Mouse (Mus musculus): Measurements from ENCODE around the gene Syne2. TPM values are rescaled to one million over a fixed set of nuclear protein-coding genes. Genes with fewer than 3 reads are reported as not detected.

Gene Syne2
- total RNA-seq, 2 experiments from 2014 or later: 19.0 to 21.1 TPM

GRCm38 (mm10) chr12:76018640-76019039, 200.7 kb downstream of the Syne2 start:
- no peak for DNase-seq (ENCODE audit: low spot score in 2 of 2)

GRCm38 (mm10) chr12:76042301-76042700, 224.4 kb downstream of the Syne2 start:
- no peak for DNase-seq (ENCODE audit: low spot score in 2 of 2)

GRCm38 (mm10) chr12:76046561-76046960, 228.6 kb downstream of the Syne2 start:
- DNase-seq (ENCODE audit: low spot score in 2 of 2): no peak

DNA sequence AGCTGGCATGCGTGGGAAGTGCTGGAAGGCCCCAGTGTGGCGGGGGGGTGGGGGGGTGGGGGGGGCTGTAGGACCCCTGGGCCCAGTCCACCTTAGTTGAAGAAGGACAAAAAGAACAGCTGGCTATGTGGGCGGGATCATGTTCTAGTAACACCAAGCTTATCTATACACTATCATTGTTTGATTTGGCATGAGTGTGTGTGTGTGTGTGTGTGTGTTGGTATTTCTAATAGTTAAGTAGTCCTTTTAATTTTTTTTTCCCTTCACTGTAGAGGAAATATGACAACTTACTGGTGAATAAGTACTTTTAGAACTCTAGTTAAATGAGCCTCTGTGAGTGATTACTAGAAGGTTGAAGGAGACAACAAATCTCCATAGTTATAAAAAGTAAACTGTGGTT, 230.0 kb downstream of the Syne2 start:
- DNase-seq (ENCODE audit: low spot score in 2 of 2): no peak

GRCm38 (mm10) chr12:76048672-76049071, 230.7 kb downstream of the Syne2 start:
- no peak for DNase-seq (ENCODE audit: low spot score in 2 of 2)

GRCm38 (mm10) chr12:76049343-76049742, 231.4 kb downstream of the Syne2 start:
- DNase-seq (ENCODE audit: low spot score in 2 of 2): no peak

DNA sequence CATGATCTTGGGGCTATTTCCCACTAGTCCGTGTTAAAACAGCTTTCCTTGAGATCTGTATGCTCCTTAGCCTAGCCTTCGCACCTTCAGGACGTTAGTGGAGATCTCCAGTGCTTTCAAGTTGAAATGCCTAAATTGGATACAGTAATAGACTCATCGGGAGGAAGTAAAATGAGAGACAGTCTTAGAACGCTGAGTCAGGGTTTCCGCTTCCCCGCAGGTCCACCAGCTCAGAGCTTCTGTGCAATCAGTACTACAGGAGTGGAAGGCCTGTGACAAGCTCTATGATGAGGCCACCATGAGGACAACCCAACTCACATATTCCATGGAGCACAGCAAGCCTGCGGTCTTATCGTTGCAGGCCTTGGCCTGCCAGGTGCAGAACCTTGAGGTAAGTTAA, 233.9 kb downstream of the Syne2 start:
- DNase-seq (ENCODE audit: low spot score in 2 of 2): no peak

- DNase-seq (ENCODE audit: low spot score in 2 of 2): no peak
Measured at GRCm38 (mm10) chr12:76054653-76055052, 236.7 kb downstream of the Syne2 start.

- no peak for DNase-seq (ENCODE audit: low spot score in 2 of 2)
Measured at GRCm38 (mm10) chr12:76063001-76063400, 245.1 kb downstream of the Syne2 start.

DNA sequence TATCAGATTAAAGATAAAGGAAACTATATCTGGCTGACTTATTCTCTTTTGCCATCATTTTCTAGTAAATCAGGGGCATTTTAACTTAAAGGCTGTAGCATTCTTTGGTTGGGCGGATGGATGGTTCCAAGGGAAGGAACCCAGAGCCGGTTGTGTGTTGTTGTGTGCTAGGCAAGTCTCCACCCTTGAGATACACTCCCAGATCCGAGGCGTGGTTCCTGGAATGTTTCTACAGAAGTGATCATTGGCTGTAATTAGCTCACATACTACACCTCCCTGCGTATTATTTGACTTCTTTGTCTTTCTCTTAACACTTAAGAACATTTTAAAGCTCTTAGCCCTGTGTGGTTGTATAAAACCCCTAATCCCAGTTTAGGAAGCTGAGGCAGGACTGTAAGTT, 252.5 kb downstream of the Syne2 start:
- DNase-seq (ENCODE audit: low spot score in 2 of 2): no peak

DNA sequence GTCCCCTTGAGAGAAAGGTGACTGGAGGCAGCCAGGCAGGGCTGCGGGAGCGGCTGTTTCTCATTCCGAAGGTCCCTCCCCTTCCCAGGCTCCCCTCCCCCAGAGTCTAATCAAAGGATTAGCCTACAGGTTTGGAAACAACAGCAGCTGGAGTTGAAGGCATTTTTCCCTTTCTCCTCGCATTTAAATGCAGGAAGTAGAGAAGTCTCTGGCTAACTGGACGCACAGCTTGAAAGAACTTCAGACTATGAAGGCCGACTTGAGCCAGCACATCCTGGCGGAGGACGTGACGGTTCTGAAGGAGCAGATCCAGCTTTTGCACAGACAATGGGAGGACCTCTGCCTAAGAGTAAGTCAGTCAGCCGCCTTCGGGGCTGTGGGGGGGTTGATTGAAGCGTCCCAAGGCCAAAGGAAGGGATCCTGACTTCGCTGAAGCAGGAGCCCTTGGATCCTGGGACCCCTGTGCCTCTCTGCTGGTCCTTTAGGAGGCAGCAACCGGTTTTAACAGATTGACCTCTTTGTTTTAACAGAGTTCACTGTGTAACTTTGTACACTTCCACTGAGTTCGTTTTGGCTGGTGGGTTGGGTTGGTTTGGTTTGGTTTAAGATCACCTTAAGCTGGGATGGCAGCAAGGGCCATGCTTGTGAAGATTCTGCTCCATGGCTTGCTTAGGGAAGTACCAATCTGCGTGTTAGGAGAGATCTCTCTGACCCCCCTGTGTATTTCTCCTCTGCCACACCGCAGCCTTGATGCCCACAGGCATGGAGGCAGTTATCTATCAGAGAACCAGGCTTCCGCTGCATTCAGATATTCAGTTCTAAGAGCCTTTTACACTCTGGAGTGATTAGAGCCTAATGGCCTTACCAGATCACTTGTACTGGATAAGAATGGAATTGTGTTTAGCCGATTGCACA, 254.3 kb downstream of the Syne2 start:
- DNase-seq (ENCODE audit: low spot score in 2 of 2): no peak

DNA sequence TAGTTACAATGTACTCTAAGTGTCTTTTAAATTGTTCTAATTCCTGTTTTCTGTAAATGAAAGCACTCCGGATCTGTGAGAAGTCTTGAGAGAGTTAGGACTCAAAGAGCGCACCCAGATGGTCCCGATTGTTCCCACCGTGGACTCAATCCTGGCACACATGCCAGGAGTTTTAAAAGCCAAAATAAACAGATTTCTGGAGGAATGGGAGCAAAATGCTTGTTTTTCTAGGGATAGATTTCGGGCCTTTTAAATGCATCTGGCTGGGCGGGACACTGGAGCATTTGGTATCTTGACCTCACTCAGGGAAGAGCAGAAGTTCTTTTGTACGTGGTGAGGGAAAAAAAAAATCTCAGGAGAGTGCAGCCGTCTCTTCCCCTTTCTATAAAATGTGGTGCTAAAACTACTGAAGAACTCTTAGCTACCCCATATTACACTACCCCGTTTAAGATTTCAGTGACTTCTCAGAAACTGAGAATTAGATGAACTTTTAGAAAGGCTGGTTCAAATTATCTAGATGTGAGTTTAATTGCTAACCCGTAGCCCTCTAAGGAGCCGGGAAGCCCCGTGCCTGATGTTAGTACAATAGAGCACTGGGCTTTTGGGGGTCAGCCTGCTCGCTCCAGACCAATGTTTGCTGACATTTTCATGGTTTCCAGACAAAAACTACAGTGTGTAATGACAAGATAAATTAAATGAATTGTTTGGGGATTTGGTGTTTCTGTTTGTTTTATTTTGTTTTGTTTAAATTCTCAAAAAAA, 255.3 kb downstream of the Syne2 start:
- DNase-seq (ENCODE audit: low spot score in 2 of 2): no peak

DNA sequence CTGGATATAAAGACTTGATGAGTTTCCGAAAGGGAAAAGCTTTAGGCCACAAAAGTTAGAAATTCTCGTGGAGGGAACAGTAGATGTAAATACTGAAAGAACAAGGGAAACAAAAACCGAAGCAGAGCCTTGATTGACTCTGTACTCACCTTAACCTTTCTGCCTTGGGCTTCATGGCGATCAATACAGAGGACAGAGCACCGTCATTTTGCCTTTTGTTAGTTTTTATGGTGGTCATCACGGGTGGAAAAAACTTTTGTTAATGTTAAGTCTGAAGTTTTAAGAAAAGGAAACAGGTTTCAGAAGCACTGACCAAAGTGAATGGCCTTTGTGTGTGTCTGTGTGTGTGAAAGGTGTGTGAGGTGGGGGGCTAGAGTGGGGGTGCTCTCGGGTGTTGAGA, 256.0 kb downstream of the Syne2 start:
- no peak for DNase-seq (ENCODE audit: low spot score in 2 of 2)

DNA sequence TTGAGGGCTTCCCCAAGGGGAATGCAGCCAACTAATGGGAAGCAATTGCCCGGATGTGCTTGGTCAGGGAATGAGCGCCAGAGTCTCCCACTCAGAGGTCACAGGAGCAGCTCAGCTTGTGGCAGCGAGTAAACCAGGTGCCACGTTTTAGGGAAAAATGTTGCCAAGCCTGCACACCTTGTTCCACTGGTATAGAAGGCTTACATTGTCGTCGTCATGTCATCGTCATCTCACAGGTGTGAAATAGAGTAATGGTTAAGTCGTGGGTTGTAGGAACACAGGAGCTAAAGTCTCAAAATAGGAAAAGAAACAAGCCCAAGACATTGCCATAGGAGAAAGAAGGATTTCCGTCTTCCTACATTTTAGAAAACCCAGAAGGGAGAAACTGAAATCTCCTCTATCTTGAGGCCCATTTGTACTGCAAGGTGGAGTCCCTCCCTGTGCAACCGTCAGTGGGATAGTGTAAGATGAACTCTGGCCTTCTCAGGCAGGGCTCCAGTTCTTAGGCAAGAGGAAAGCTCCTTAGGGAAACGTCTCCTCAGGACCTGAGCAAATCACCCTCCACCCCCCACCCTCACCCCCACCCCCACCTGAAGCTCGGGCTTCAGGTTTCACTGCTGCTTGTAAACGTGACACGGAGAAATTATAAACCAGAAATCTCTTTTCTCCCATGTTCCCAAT, 263.1 kb downstream of the Syne2 start:
- DNase-seq (ENCODE audit: low spot score in 2 of 2): no peak

- DNase-seq (ENCODE audit: low spot score in 2 of 2): peak; percentile 73 to 85
Measured at GRCm38 (mm10) chr12:76081557-76082211, 263.8 kb downstream of the Syne2 start.

- no peak for DNase-seq (ENCODE audit: low spot score in 2 of 2)
Measured at GRCm38 (mm10) chr12:76085066-76085465, 267.1 kb downstream of the Syne2 start.

- DNase-seq (ENCODE audit: low spot score in 2 of 2): no peak
Measured at GRCm38 (mm10) chr12:76085956-76086905, 268.3 kb downstream of the Syne2 start.

GRCm38 (mm10) chr12:76087025-76087424, 269.1 kb downstream of the Syne2 start:
- no peak for DNase-seq (ENCODE audit: low spot score in 2 of 2)

DNA sequence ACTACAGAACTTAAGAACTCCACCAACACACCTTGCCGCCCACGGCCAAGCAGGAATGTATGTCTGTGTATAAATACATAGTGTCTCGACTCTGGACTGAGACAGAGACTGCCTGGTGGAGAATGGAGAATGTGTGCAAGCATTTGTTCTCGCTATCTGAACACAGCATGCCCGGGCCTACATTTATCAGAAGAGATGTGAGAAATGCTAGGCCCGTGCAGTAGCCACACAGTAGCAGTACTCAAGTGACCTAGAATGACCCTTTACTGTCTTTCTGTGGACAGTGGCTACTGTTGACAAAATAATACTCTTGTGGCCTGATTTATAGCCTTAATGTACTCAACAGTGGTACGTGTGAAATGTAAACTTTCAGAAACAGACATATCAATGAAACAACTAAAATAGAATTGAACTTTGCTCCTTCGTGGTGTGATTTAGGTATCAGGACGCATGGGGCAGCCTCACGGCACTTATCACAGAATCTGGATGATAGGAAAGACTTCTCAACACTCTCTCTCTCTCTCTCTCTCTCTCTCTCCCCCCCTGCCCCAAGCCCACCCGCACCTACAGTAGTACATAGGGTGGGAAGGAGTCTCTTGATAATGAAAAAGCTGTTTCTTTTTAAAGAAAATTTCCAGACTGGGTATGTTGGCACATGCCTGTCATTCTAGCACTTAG, 275.0 kb downstream of the Syne2 start:
- no peak for DNase-seq (ENCODE audit: low spot score in 2 of 2)

Data from layer of hippocampus, adult 18-20 months (tissue).